Mouse (Mus musculus) colon, adult 2 months (tissue): ENCODE measurements around the gene Fam32a. TPM values are rescaled to one million over a fixed set of nuclear protein-coding genes. Genes with fewer than 3 reads are reported as not detected.

Experiments used
- polyA plus RNA-seq: library from polyadenylated mRNA; depleted of rRNA; stranded (reverse); fragments of >200 nt; gene quantifications from 2 replicates; pipeline ENCODE4 v1.2.3, GENCODE M21; 2012; rRNA removed

Gene Fam32a
- polyA plus RNA-seq, result 35.7 and 41.7 TPM in 2 replicates

GRCm38 (mm10) chr8:72219541-72220363, at the start of gene Fam32a:
TSS of gene Fam32a (plus strand) at chr8:72219730.

DNA sequence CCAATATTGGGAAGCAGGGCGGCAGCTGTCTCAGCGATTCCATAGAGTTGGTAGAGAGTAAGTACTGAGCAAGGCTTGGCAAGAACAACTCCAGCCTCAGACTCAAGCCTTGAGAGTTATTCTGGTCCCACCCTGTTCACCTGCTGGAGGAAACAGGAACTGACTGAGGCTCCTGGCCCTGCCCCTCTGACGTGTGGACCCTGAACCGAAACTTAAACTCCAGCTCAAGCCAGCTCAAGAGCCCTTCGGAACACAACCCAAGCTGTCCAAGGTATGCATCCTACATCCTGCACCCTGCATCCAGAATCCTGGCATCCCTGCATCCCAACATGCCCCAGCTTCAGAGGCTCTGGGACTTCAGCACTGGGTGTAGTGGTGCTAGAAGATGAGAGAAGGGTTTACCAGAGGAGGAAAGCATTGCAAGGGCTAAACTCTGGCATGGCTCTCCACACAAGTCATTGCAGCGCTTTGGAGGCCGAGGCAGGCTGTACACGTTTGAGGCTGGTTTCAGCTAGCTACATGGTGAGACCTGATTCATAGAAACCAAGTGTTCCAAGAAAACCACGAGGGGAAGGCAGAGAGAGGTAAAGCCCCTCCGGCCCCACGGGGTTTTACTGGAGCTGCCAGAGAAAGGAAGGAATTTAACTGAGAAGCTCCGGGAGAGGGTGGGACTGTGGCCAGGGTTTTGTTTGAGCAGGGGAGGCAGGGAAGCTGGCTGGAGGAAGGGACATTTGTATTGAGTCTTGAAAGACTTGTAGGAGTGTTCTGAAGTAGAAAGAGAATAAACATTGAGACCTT, 29.9 kb upstream of the Fam32a start, which contains the start of gene Hsh2d:
Gene Hsh2d, plus strand, starts transcription at position 222 of the 798 bp plus-strand sequence.

DNA sequence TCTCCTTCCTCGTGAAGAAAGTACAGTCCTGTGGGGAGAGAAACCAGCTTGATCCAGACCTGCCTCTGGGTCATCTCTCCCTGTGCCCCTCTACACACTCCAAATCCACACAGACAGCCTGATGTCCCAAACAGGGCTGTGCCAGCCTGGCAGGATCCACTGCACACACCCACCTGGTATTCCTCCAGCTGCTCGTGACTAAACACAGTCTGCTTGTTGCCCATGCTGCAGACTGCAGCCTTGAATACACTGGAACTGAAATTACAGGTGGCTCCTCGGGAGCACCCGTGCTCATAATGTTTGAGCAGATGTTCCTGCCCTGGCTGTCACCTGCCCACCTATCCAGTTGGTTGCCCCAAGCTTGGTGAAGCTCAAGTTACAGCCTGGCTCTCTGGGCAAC, 6.8 kb upstream of the Fam32a start, which contains the start of gene Cib3:
Gene Cib3, minus strand, starts transcription at position 87 of the 400 bp plus-strand sequence.

DNA sequence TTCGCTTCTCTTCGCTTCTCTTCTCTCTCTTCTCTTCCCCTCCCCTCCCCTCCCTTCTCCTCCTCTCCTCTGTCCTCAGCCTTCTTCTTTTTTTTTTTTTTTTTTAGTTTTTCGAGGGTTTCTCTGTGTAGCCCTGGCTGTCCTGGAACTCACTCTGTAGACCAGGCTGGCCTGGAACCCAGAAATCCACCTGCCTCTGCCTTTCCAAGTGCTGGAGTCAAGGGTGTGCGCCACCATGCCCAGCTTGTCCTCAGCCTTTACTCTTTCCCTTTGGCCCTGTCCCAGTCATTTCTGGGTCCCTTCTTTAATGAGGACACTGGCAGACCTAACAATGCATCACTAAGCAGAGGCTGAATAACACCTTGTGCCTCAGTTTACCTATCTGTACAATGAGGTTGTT, 6.0 kb upstream of the Fam32a start, which contains the start of gene Gm11034:
Gene Gm11034, minus strand, starts transcription at position 101 of the 400 bp plus-strand sequence.

DNA sequence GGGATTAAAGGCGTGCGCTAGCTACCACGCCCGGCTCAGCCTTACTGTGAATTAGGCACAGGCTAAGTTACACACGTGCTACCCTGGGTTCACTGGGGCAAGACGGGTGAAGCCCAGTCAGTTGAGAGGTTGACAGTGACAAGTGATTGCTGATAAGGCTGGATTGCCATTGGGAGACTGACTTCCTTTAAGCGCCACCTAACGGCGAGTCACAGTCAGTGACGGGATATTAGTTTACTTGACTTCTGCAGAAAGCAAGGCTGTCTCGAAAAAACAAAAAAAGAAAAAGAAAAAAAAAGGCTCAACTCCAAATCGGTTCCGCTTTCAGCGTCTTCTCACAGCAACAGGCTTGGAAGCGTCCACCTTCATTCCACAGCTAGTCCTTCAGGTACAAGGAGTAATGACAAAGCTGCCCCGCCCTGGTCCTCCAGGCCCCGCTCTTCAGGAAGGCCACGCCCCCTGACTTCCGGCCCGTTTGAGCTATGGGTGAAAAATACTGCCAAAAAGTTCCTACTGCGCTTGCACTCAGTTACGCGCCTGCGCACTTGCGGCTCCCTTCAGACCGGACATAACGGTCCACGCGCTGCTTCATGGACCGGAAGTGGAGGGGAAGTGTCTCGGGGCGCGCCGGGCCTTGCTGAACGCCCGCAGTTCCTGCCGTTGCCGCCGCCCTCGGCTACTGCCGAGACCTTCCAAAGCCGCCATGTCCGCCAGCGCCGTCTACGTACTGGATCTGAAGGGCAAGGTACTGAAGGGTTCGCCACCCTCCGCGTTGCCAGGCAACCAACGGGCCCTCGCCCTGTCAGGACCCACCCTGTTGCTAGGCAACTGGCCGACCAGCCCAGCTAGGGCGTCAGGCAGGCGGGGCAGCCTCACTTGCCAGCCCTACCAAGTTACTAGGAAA, 20.2 kb downstream of the Fam32a start, which contains the start of gene Ap1m1:
Gene Ap1m1, plus strand, starts transcription at position 520 of the 904 bp plus-strand sequence.

Other genes with a start within 250 kb of the Fam32a start
- gene Cyp4f18, start 210.1 kb upstream of the Fam32a start, polyA plus RNA-seq, result 6.7 and 6.8 TPM in 2 replicates
- not detected in 2 replicates for gene Olfr372, start 178.5 kb upstream of the Fam32a start, polyA plus RNA-seq
- not detected in 2 replicates for gene Olfr373, start 136.6 kb upstream of the Fam32a start, polyA plus RNA-seq
- gene Olfr374, start 112.7 kb upstream of the Fam32a start, polyA plus RNA-seq, result not detected in 2 replicates
- 52.1 and 62.6 TPM in 2 replicates for gene Tpm4, start 84.8 kb upstream of the Fam32a start, polyA plus RNA-seq
- 42.3 and 45.7 TPM in 2 replicates for gene Rab8a, start 58.5 kb upstream of the Fam32a start, polyA plus RNA-seq
- 3.2 and 3.4 TPM in 2 replicates for gene Hsh2d, start 30.1 kb upstream of the Fam32a start, polyA plus RNA-seq
- gene Cib3, start 6.9 kb upstream of the Fam32a start, polyA plus RNA-seq, result 0.05 and 0.94 TPM in 2 replicates
- gene Gm11034, start 6.1 kb upstream of the Fam32a start, polyA plus RNA-seq, result not detected in 2 replicates
- 32.5 and 36.1 TPM in 2 replicates for gene Ap1m1, start 20.3 kb downstream of the Fam32a start, polyA plus RNA-seq
- 1.2 and 1.7 TPM in 2 replicates for gene Gm10282, start 85.5 kb downstream of the Fam32a start, polyA plus RNA-seq
- gene Klf2, start 99.3 kb downstream of the Fam32a start, polyA plus RNA-seq, result 31.4 and 34.8 TPM in 2 replicates
- gene Eps15l1, start 201.7 kb downstream of the Fam32a start, polyA plus RNA-seq, result 31.4 and 33.2 TPM in 2 replicates
- 0.15 TPM in 1 of 2 replicates, not detected in the other for gene Calr3, start 224.1 kb downstream of the Fam32a start, polyA plus RNA-seq
- gene 1700030K09Rik, start 224.2 kb downstream of the Fam32a start, polyA plus RNA-seq, result 5.4 and 5.9 TPM in 2 replicates